Mouse (Mus musculus): ENCODE measurements around the gene Cnr2. TPM values are rescaled to one million over a fixed set of nuclear protein-coding genes. Genes with fewer than 3 reads are reported as not detected.

Gene Cnr2
- polyA plus RNA-seq, 1 experiment from 2014 or later = 0.71 TPM

DNA sequence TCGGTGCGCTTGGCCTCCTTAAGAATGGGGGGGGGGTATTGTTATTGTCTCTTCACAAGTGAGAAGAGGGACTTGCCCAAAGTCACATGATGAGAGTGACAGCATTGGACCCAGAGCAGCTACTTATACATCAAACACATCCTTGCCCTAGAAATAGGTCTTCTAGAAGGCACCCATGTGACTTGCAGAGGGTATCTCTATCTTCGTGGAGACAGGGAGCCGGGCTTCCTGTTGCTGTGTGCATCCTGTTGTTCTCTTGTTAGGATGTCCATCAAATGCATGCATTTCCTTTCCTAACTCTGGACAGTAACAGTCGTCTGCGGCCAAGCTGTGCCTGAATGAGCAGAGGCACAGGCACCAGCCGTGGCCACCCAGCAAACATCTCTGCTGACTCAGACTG, 16.3 kb downstream of the Cnr2 start:
- Histone ChIP-seq H3K4me2 (ENCODE audit: low read depth, low read length) (no peak overlapping the region), H3K27ac (ENCODE audit: low read length) (peak overlapping the region; percentile 39; the same call in 1 of the 2 replicates), H3K4me3 (ENCODE audit: low read length) (no peak overlapping the region), H3K9ac (ENCODE audit: low read length) (no peak overlapping the region), H3K4me1 (ENCODE audit: control insufficient read depth, insufficient read depth, low read length) (peaks cover 4% of the 10 kb centered on the region; the same call in 1 of the 2 replicates), H3K36me3 (ENCODE audit: control insufficient read depth, insufficient read depth) (no peaks in the 10 kb centered on the region), H3K27me3 (ENCODE audit: control insufficient read depth, insufficient read depth, low read length) (no peaks in the 10 kb centered on the region), H3K9me3 (replicated peaks; ENCODE audit: control insufficient read depth, low read length) (no peaks in the 10 kb centered on the region)
- WGBS = 55% methylated on average over 7 of the region's 7 CpGs
- no peak for ATAC-seq (replicated peaks; ENCODE audit: extremely low read depth, insufficient read depth, low FRiP score)

DNA sequence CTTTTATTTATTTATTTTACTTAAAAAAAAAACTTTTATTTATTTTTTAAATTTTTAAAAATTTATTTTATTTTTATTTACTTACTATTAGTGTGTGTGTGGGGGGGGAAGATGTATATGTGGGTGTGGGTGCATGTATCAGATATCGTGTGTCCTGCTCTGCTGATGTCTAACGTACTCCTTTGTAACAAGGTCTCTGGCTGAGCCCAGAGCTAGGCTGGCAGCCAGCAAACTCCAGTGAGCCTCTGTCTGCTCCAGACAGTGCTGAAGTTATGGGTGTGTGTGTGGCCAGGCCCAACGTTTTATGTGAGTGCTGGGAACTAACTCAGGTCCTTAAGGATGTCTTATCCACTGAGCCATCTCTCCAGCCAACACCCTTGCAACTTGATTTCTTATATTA, 17.0 kb downstream of the Cnr2 start:
- 50% methylated on average over 3 of the region's 3 CpGs for WGBS
- Histone ChIP-seq H3K27me3 (ENCODE audit: control insufficient read depth, insufficient read depth, low read length) (no peaks in the 10 kb centered on the region), H3K4me1 (ENCODE audit: control insufficient read depth, insufficient read depth, low read length) (peaks cover 4% of the 10 kb centered on the region; the same call in 1 of the 2 replicates), H3K36me3 (ENCODE audit: control insufficient read depth, insufficient read depth) (no peaks in the 10 kb centered on the region), H3K4me3 (ENCODE audit: low read length) (no peak overlapping the region), H3K9me3 (replicated peaks; ENCODE audit: control insufficient read depth, low read length) (no peaks in the 10 kb centered on the region), H3K27ac (ENCODE audit: low read length) (no peak overlapping the region), H3K4me2 (ENCODE audit: low read depth, low read length) (no peak overlapping the region), H3K9ac (ENCODE audit: low read length) (no peak overlapping the region)
- no peak for ATAC-seq (replicated peaks; ENCODE audit: extremely low read depth, insufficient read depth, low FRiP score)

DNA sequence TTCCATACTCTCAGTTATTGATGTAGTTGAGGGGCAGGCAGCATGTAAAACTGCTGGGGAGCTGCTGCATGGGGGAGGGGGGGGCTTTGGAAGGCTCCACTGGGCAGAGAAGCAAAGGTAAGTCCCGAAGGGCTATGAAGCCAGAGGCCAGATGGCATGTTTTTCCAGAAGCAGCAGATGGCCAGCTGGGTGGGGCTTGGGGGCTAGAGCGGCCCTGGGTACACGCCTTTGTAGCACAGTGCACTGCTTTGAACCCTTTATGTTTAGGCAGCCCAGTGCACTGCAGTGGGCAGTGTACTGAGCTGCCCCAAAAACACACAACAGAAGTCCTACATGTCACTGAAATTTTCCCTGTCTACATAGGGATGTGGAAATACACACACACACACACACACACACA, 17.6 kb downstream of the Cnr2 start:
- H3K4me2 ChIP-seq (ENCODE audit: low read depth, low read length) = no peak overlapping the region
- no peak overlapping the region for H3K9ac ChIP-seq (ENCODE audit: low read length)
- ATAC-seq (replicated peaks; ENCODE audit: extremely low read depth, insufficient read depth, low FRiP score) = no peak
- H3K9me3 ChIP-seq (replicated peaks; ENCODE audit: control insufficient read depth, low read length) = no peaks in the 10 kb centered on the region
- peaks cover 4% of the 10 kb centered on the region; the same call in 1 of the 2 replicates for H3K4me1 ChIP-seq (ENCODE audit: control insufficient read depth, insufficient read depth, low read length)
- H3K27me3 ChIP-seq (ENCODE audit: control insufficient read depth, insufficient read depth, low read length) = no peaks in the 10 kb centered on the region
- no peak overlapping the region for H3K27ac ChIP-seq (ENCODE audit: low read length)
- 63% methylated on average over 3 of the region's 3 CpGs for WGBS
- no peak overlapping the region for H3K4me3 ChIP-seq (ENCODE audit: low read length)
- H3K36me3 ChIP-seq (ENCODE audit: control insufficient read depth, insufficient read depth) = no peaks in the 10 kb centered on the region

DNA sequence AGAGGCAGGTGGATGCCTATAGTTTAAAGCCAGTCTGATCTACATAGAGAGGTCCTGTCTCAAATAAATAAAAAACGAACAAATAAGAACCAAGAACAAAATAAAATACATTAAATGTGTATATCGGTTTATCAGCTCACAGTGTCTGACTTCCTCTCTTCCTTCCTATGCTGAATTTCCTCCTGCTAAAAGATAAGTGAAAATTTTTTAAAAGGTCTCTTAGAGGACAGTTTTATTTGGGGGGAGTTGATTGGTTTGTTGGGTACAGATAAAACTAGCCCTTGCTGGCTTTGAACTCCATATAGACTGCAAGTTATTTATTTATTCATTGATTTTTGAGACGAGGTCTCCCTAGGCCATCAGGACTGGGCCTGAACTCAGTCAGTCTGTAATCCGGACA, 18.2 kb downstream of the Cnr2 start:
- Histone ChIP-seq H3K4me1 (ENCODE audit: control insufficient read depth, insufficient read depth, low read length) (peaks cover 4% of the 10 kb centered on the region; the same call in 1 of the 2 replicates), H3K27ac (ENCODE audit: low read length) (no peak overlapping the region), H3K9ac (ENCODE audit: low read length) (no peak overlapping the region), H3K4me3 (ENCODE audit: low read length) (no peak overlapping the region), H3K9me3 (replicated peaks; ENCODE audit: control insufficient read depth, low read length) (no peaks in the 10 kb centered on the region), H3K27me3 (ENCODE audit: control insufficient read depth, insufficient read depth, low read length) (no peaks in the 10 kb centered on the region), H3K36me3 (ENCODE audit: control insufficient read depth, insufficient read depth) (no peaks in the 10 kb centered on the region), H3K4me2 (ENCODE audit: low read depth, low read length) (no peak overlapping the region)
- ATAC-seq (replicated peaks; ENCODE audit: extremely low read depth, insufficient read depth, low FRiP score) = no peak
- 53% methylated on average over 4 of the region's 4 CpGs for WGBS

DNA sequence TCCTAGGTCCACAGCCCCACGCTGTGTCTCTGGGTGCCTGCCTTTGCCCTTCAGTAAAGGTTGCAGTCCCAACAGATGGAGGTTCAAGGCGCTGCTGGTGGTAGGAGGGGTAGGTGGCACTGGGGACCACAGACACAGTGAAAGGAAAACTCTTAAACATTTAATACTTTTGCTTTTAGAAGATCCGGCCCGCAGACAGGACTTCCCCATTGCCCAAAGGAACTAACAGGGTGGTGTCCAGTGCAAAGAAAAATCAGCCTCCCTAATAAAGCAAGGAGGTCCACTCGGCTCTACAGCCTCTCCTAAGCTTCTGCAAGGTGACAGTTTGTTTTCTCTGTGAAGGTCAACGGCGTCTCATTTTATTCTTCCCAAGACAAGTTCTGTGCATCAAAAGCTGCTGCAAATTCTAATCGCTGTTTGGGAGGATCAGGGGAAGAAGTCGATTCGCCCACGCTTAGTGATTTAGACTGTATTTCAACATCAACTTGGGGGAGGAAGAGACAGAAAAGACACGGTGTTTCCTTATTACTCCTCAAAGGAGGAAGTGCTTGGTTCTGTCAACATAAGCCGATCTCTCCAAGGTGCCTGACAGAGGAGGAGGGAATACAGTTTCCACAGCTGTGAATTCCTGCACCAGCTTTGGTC, 23.6 kb downstream of the Cnr2 start:
- Histone ChIP-seq H3K27ac (ENCODE audit: low read length) (no peak overlapping the region), H3K4me3 (ENCODE audit: low read length) (no peak overlapping the region), H3K9me3 (replicated peaks; ENCODE audit: control insufficient read depth, low read length) (0 out of 2 replicates have a peak, but pooled peaks cover 3% of the 10 kb centered on the region), H3K4me1 (ENCODE audit: control insufficient read depth, insufficient read depth, low read length) (peaks cover 7% of the 10 kb centered on the region), H3K27me3 (ENCODE audit: control insufficient read depth, insufficient read depth, low read length) (no peaks in the 10 kb centered on the region), H3K9ac (ENCODE audit: low read length) (no peak overlapping the region), H3K36me3 (ENCODE audit: control insufficient read depth, insufficient read depth) (0 out of 2 replicates have a peak, but pooled peaks cover 2% of the 10 kb centered on the region), H3K4me2 (ENCODE audit: low read depth, low read length) (no peak overlapping the region)
- 80% methylated on average over 13 of the region's 13 CpGs for WGBS
- no peak for ATAC-seq (replicated peaks; ENCODE audit: extremely low read depth, insufficient read depth, low FRiP score)

DNA sequence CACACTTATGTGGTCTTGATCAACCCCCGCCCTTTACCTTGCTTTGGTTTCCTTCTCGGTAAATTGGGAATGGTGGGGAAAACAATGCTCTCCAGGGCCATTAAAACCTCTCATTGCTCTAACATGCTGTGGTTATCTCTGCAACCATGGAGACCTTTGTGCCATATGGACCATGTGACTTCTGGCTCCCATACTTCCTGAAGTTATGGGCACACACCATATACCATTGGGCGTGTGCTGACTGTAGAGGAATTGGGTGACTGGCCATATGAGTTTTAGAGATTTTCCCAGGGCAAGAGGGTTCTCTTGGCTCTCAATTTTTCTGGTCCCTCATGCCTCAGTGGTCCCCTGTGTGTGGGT, 24.1 kb downstream of the Cnr2 start:
- Histone ChIP-seq H3K27ac (ENCODE audit: low read length) (no peak overlapping the region), H3K9ac (ENCODE audit: low read length) (no peak overlapping the region), H3K4me1 (ENCODE audit: control insufficient read depth, insufficient read depth, low read length) (peaks cover 7% of the 10 kb centered on the region), H3K36me3 (ENCODE audit: control insufficient read depth, insufficient read depth) (peaks cover 4% of the 10 kb centered on the region; the same call in 1 of the 2 replicates), H3K4me3 (ENCODE audit: low read length) (no peak overlapping the region), H3K27me3 (ENCODE audit: control insufficient read depth, insufficient read depth, low read length) (no peaks in the 10 kb centered on the region), H3K4me2 (ENCODE audit: low read depth, low read length) (no peak overlapping the region), H3K9me3 (replicated peaks; ENCODE audit: control insufficient read depth, low read length) (0 out of 2 replicates have a peak, but pooled peaks cover 3% of the 10 kb centered on the region)
- no peak for ATAC-seq (replicated peaks; ENCODE audit: extremely low read depth, insufficient read depth, low FRiP score)
- 87% methylated on average over 3 of the region's 3 CpGs for WGBS

DNA sequence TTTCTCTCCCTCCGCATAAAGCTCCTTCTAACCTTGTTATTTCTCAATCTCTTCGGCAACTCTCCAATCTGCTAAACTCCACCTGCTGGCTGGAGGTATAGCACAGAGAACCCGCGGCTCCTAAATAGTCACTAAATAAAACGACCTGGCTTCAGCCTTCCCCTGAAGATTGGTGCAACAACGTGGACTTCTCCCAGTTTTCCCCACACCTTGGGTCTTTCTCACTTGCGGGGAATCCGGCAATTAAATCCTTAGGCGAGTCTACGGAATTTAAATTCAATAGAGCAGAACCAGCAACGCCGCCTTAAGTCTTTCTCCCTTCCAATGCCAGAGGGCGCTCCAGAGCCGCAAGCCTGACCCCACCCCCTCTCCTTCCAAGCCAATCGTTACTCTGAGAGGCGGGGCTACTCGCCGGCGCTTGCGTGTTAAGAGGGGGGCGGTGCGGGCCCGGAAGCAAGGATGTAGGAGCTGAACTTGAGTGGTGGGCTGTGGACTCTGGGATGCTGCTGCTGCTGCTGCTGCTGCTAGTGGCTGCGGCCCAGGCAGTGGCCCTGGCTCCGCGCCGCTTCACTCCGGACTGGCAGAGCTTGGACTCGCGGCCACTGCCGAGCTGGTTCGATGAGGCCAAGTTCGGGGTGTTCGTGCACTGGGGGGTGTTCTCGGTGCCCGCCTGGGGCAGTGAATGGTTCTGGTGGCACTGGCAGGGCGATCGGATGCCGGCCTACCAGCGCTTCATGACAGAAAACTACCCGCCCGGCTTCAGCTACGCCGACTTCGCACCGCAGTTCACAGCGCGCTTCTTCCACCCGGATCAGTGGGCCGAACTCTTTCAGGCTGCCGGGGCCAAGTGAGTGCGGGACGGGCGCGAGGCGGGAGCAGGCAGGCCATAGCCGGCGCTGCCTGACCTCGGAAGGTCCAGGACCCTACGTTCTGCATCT, 25.4 kb downstream of the Cnr2 start, which contains the start of gene Fuca1:
TSS of gene Fuca1 (plus strand) at position 432 of the 938 bp plus-strand sequence.
- Histone ChIP-seq H3K36me3 (ENCODE audit: control insufficient read depth, insufficient read depth) (peaks cover 8% of the 10 kb centered on the region; the same call in 1 of the 2 replicates), H3K4me3 (ENCODE audit: low read length) (peak within 1 kb of the TSS; percentile 87)
- WGBS = 2% methylated on average over 60 of the region's 60 CpGs

DNA sequence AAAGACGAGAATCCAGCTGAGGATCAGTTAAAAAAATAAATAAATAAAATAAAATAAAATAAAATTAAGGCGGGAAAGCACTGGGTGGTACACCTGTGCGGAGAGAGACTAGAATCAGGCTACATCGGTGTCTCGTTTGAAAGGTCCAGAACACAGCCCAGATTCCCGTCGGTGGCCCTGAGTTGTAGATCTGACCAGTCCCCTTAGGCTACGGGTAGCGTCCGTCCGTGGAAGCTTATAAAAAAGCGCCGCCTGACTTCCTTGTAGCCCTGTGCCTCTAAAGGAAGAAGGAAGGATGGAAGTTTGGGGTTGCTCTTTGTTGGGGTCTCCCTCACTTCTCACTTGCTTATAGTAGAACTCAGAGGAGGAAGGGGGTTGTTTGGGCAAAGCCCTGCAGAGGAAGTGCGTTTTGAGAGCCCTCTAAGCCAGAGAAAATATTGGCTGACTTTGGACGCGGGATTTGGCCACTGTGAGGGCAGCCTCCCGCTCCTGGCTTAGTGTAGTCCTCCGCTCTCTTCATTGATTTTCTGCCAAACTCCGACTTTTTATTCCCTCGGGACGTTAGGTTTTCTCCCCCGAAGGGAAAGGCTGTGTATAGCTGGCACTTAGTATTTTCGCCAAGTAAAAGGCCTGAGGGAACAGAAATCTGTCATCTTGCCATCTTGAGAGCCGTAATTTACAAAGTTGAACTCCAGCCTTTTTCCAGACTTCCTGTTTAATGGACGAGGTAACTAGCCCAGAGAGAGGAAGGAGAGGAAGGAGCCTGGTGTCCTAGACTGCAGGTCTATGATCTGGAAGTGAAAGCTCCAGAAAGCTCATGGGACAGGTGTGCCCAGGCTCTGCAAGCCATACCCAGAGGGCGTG, 26.3 kb downstream of the Cnr2 start:
- peaks cover 8% of the 10 kb centered on the region; the same call in 1 of the 2 replicates for H3K36me3 ChIP-seq (ENCODE audit: control insufficient read depth, insufficient read depth)
- peak overlapping the region; percentile 63 for H3K27ac ChIP-seq (ENCODE audit: low read length)
- no peaks in the 10 kb centered on the region for H3K27me3 ChIP-seq (ENCODE audit: control insufficient read depth, insufficient read depth, low read length)
- 0 out of 2 replicates have a peak, but pooled peaks cover 3% of the 10 kb centered on the region for H3K9me3 ChIP-seq (replicated peaks; ENCODE audit: control insufficient read depth, low read length)
- H3K4me2 ChIP-seq (ENCODE audit: low read depth, low read length) = peak overlapping the region; percentile 94
- peaks cover 11% of the 10 kb centered on the region for H3K4me1 ChIP-seq (ENCODE audit: control insufficient read depth, insufficient read depth, low read length)
- peak overlapping the region; percentile 87 for H3K4me3 ChIP-seq (ENCODE audit: low read length)
- no peak for ATAC-seq (replicated peaks; ENCODE audit: extremely low read depth, insufficient read depth, low FRiP score)
- H3K9ac ChIP-seq (ENCODE audit: low read length) = peak overlapping the region; percentile 80
- 11% methylated on average over 26 of the region's 26 CpGs for WGBS

More for the DNA sequence above, 25.4 kb downstream of the Cnr2 start, which contains the start of gene Fuca1:
- Histone ChIP-seq H3K4me2 (ENCODE audit: low read depth, low read length) (peak within 1 kb of the TSS; percentile 94), H3K27ac (ENCODE audit: low read length) (peak within 1 kb of the TSS; percentile 63), H3K27me3 (ENCODE audit: control insufficient read depth, insufficient read depth, low read length) (no peaks in the 10 kb centered on the region), H3K9me3 (replicated peaks; ENCODE audit: control insufficient read depth, low read length) (0 out of 2 replicates have a peak, but pooled peaks cover 3% of the 10 kb centered on the region), H3K4me1 (ENCODE audit: control insufficient read depth, insufficient read depth, low read length) (peaks cover 11% of the 10 kb centered on the region), H3K9ac (ENCODE audit: low read length) (peak within 1 kb of the TSS; percentile 80)
- peak; percentile 91 for ATAC-seq (replicated peaks; ENCODE audit: extremely low read depth, insufficient read depth, low FRiP score)

Measured in heart, embryonic 16.5 days (tissue).